Mouse (Mus musculus) liver, adult 2 months (tissue): ENCODE results near the gene Col6a5. TPM values are rescaled to one million over a fixed set of nuclear protein-coding genes. Genes with fewer than 3 reads are reported as not detected.

Experiments
- DNase-seq: peaks from one replicate; pipeline ENCODE4 v3.0.0-alpha.2; 2011; ENCODE audit warnings: low read depth, low spot score; ENCODE audit errors: extremely low read depth
- H3K27ac ChIP-seq: fragments of 200-500 bp; replicated peaks from 2 replicates; pipeline ENCODE4 v1.5.1; 2012; ENCODE audit warnings: low read depth, mild to moderate bottlenecking, control low read depth, inconsistent platforms, low read length; ENCODE audit not compliant: insufficient read depth
- H3K27me3 ChIP-seq: fragments of 200-500 bp; 2 replicates; pipeline ENCODE4 v1.6.1; 2012; ENCODE audit warnings: mild to moderate bottlenecking, moderate library complexity, low read length, inconsistent platforms; ENCODE audit not compliant: control insufficient read depth, insufficient read depth
- H3K36me3 ChIP-seq: fragments of 200-500 bp; 2 replicates; pipeline ENCODE4 v1.6.1; 2012; ENCODE audit warnings: low read length, inconsistent platforms; ENCODE audit not compliant: control insufficient read depth, insufficient read depth
- H3K4me1 ChIP-seq: fragments of 200-500 bp; 2 replicates; pipeline ENCODE4 v1.6.1; 2011; ENCODE audit warnings: low read length; ENCODE audit not compliant: control insufficient read depth, insufficient read depth
- H3K4me3 ChIP-seq: fragments of 200-500 bp; 2 replicates; pipeline ENCODE4 v1.5.1; 2011; ENCODE audit warnings: low read depth, mild to moderate bottlenecking, control low read depth, low read length, moderate library complexity; ENCODE audit not compliant: insufficient read depth
- H3K79me2 ChIP-seq: fragments of 200-500 bp; 2 replicates; pipeline ENCODE4 v1.6.1; 2012; ENCODE audit warnings: inconsistent platforms, mild to moderate bottlenecking, low read length, moderate library complexity; ENCODE audit not compliant: control insufficient read depth, insufficient read depth
- H3K9ac ChIP-seq: fragments of 200-500 bp; 2 replicates; pipeline ENCODE4 v1.6.1; 2012; ENCODE audit warnings: low read depth, mild to moderate bottlenecking, control low read depth, inconsistent platforms, low read length
- CTCF ChIP-seq: fragments of 200-500 bp; IDR thresholded peaks from 2 replicates; pipeline ENCODE4 v1.5.1; 2011; ENCODE audit warnings: low read depth, low read length, control low read depth
- POLR2A ChIP-seq: fragments of 200-500 bp; IDR thresholded peaks from 2 replicates; pipeline ENCODE4 v1.6.1; 2011; ENCODE audit warnings: low read length, control low read depth; ENCODE audit not compliant: insufficient read depth; ENCODE audit errors: extremely low read depth
- WGBS: fragments of 180-500 bp; shearing (Covaris S2); methylation state at CpG from one replicate; pipeline ENCODE4 v1.1.7; 2018; 5-methylcytosine and 5-hydroxymethylcytosine counted together
- polyA plus RNA-seq: library from polyadenylated mRNA; depleted of rRNA; stranded (reverse); fragments of >200 nt; gene quantifications from 2 replicates; pipeline ENCODE4 v1.2.3, GENCODE M21; 2012; rRNA removed
- total RNA-seq: library from RNA; depleted of rRNA; stranded (reverse); fragments of >200 nt; gene quantifications from 2 replicates; pipeline ENCODE4 v1.2.3, GENCODE M21; 2014; rRNA removed

Gene Col6a5
- total RNA-seq (0.18 and 0.40 TPM in 2 replicates), polyA plus RNA-seq (0.05 and 0.12 TPM in 2 replicates)

DNA sequence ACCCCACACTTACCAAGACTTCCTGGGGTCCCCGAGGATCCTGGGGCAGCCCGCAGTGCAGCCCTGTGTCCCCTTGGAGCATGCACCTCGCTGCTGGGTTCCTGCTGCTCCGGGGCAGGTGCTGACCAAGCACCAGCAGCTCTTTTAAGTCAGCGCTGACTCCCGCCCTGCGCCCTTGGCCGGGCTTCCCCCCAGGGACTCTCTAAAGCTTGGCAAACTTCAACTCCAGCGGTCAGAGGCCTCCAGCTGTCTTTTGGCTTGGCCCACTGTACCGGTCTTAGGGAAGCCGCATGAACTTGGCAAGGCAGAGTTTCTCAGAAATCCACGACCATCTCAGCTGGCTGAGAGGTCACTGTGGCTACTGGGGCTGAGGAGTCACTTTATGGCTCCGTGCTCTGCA, at the start of gene Col6a5:
Gene Col6a5, minus strand, starts transcription at position 111 of the 400 bp plus-strand sequence.
- no peak within 1 kb of the TSS for H3K27ac ChIP-seq
- WGBS: 11% methylated on average over 13 of the region's 13 CpGs
- H3K36me3 ChIP-seq: no peaks in the 10 kb centered on the region
- TF ChIP-seq POLR2A (no peak), CTCF (no peak)
- peaks cover 2% of the 10 kb centered on the region; the same call in 1 of the 2 replicates for H3K27me3 ChIP-seq
- no peak within 1 kb of the TSS for H3K4me3 ChIP-seq
- H3K4me1 ChIP-seq: no peaks in the 10 kb centered on the region
- H3K79me2 ChIP-seq: no peaks in the 10 kb centered on the region
- H3K9ac ChIP-seq: no peak within 1 kb of the TSS
- DNase-seq: no peak

GRCm38 (mm10) chr9:105997955-105998354, 37.5 kb upstream of the Col6a5 start:
- H3K27ac ChIP-seq: no peak overlapping the region
- H3K4me1 ChIP-seq: no peaks in the 10 kb centered on the region
- H3K36me3 ChIP-seq: no peaks in the 10 kb centered on the region
- H3K27me3 ChIP-seq: no peaks in the 10 kb centered on the region
- H3K79me2 ChIP-seq: no peaks in the 10 kb centered on the region
- H3K9ac ChIP-seq: no peak overlapping the region
- DNase-seq: no peak
- TF ChIP-seq CTCF (no peak), POLR2A (no peak)
- WGBS: 70% methylated on average over 11 of the region's 11 CpGs
- H3K4me3 ChIP-seq: no peak overlapping the region

DNA sequence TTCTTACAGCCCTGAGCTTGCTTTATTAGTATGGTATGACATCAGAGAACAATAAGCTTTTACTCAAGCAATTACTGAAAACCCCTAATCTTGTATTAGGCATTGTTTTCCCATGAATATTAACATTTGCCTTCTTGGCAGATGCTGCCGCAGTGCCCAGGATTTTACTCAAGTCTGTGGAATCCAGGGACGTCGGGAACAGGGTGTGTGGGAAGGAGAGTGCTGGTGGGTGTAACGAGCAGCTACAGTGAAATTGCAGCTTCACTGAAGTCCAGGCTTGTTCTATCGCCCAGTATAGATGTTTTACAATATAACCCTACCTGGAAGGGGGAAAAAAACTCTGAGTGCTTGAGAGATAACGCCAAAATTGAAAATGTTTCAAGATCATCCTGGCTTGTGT, 32.0 kb upstream of the Col6a5 start:
- Histone ChIP-seq H3K27ac (no peak overlapping the region), H3K36me3 (no peaks in the 10 kb centered on the region), H3K9ac (no peak overlapping the region), H3K79me2 (no peaks in the 10 kb centered on the region), H3K4me3 (no peak overlapping the region), H3K27me3 (no peaks in the 10 kb centered on the region), H3K4me1 (no peaks in the 10 kb centered on the region)
- WGBS: 77% methylated on average over 6 of the region's 6 CpGs
- no peak for DNase-seq
- TF ChIP-seq POLR2A (no peak), CTCF (no peak)

DNA sequence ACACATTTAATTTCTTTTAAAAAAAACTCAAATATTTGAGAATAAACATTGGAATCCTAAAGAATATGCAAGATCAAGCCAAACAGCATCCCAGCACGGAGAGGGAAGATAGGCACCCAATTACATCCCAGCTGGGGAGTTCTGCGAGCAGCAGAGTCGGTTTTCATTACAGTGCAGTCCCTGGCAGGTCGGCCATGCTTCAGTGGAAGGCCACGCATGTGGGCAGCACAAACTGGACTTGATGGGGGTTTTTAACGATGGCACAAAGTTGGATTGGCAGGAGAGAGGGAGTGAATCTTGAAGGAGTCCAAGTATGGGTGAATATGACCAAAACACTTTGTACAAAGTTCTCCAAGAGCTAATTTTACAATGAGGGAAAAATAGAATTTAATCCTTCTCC, 29.7 kb upstream of the Col6a5 start:
- TF ChIP-seq CTCF (no peak), POLR2A (no peak)
- Histone ChIP-seq H3K4me3 (no peak overlapping the region), H3K79me2 (no peaks in the 10 kb centered on the region), H3K27me3 (no peaks in the 10 kb centered on the region), H3K36me3 (no peaks in the 10 kb centered on the region), H3K27ac (no peak overlapping the region), H3K9ac (no peak overlapping the region), H3K4me1 (no peaks in the 10 kb centered on the region)
- no peak for DNase-seq
- WGBS: 70% methylated on average over 6 of the region's 6 CpGs

GRCm38 (mm10) chr9:105989468-105989867, 29.0 kb upstream of the Col6a5 start:
- no peak overlapping the region for H3K4me3 ChIP-seq
- WGBS: 88% methylated on average over 6 of the region's 6 CpGs

GRCm38 (mm10) chr9:105988096-105988495, 27.7 kb upstream of the Col6a5 start:
- no peaks in the 10 kb centered on the region for H3K4me1 ChIP-seq
- no peak overlapping the region for H3K9ac ChIP-seq
- no peaks in the 10 kb centered on the region for H3K36me3 ChIP-seq
- H3K4me3 ChIP-seq: no peak overlapping the region
- TF ChIP-seq POLR2A (no peak), CTCF (0 out of 2 replicates have a peak, but pooled peaks have one; percentile 20)
- no peaks in the 10 kb centered on the region for H3K79me2 ChIP-seq
- peak; percentile 16 for DNase-seq
- no peak overlapping the region for H3K27ac ChIP-seq
- WGBS: 59% methylated on average over 8 of the region's 8 CpGs
- H3K27me3 ChIP-seq: no peaks in the 10 kb centered on the region

More at GRCm38 (mm10) chr9:105989468-105989867, 29.0 kb upstream of the Col6a5 start:
- no peak overlapping the region for H3K9ac ChIP-seq
- no peaks in the 10 kb centered on the region for H3K4me1 ChIP-seq
- H3K36me3 ChIP-seq: no peaks in the 10 kb centered on the region
- no peaks in the 10 kb centered on the region for H3K27me3 ChIP-seq
- no peaks in the 10 kb centered on the region for H3K79me2 ChIP-seq
- no peak overlapping the region for H3K27ac ChIP-seq
- no peak for TF ChIP-seq POLR2A
- no peak for TF ChIP-seq CTCF
- DNase-seq: no peak
